Mouse (Mus musculus) G1E (cell line): ENCODE results near the gene Zdhhc7. TPM values are rescaled to one million over a fixed set of nuclear protein-coding genes. Genes with fewer than 3 reads are reported as not detected.

Experiments
- ATAC-seq: 2 replicates; pipeline ENCODE4 v1.8.0; 2016; ENCODE audit warnings: mild to moderate bottlenecking; ENCODE audit not compliant: insufficient number of reproducible peaks, poor library complexity, low FRiP score, severe bottlenecking; ENCODE audit errors: extremely low read depth
- DNase-seq: peaks from one replicate; pipeline ENCODE4 v3.0.0; 2012; ENCODE audit warnings: low spot score
- H3K27me3 ChIP-seq: 2 replicates; pipeline ENCODE4 v1.6.1; 2012; ENCODE audit warnings: mild to moderate bottlenecking, low read length, inconsistent platforms; ENCODE audit not compliant: insufficient read depth
- H3K36me3 ChIP-seq: replicated peaks from 2 replicates; pipeline ENCODE3; 2012; ENCODE audit warnings: mild to moderate bottlenecking, inconsistent platforms
- H3K4me1 ChIP-seq: 2 replicates; pipeline ENCODE4 v1.6.1; 2012; ENCODE audit warnings: low read depth, low read length, inconsistent platforms, mixed read lengths; ENCODE audit not compliant: insufficient read depth
- H3K4me3 ChIP-seq: 2 replicates; pipeline ENCODE4 v1.5.1; 2012; ENCODE audit warnings: low read depth, mild to moderate bottlenecking, inconsistent platforms, low read length, moderate library complexity, mixed read lengths
- H3K9me3 ChIP-seq: replicated peaks from 2 replicates; pipeline ENCODE4 v1.6.1; 2012; ENCODE audit warnings: inconsistent platforms
- CTCF ChIP-seq: IDR thresholded peaks from 2 replicates; pipeline ENCODE4 v1.5.1; 2012; ENCODE audit warnings: low read depth, low read length, inconsistent platforms, mixed read lengths
- GATA1 ChIP-seq: IDR thresholded peaks from 2 replicates; pipeline ENCODE4 v1.6.1; 2012; ENCODE audit warnings: borderline replicate concordance, low read length, inconsistent platforms, mixed read lengths
- GATA2 ChIP-seq: IDR thresholded peaks from 2 replicates; pipeline ENCODE4 v1.6.1; 2012; ENCODE audit warnings: low read depth, low read length, inconsistent platforms, borderline replicate concordance
- POLR2AphosphoS5 ChIP-seq: IDR thresholded peaks from 2 replicates; pipeline ENCODE4 v1.6.1; 2012; ENCODE audit warnings: low read depth, low read length, inconsistent platforms; ENCODE audit not compliant: insufficient replicate concordance
- TAL1 ChIP-seq: conservative IDR thresholded peaks from 2 replicates; pipeline ENCODE4 v1.6.1; 2012; ENCODE audit warnings: low read depth, low read length, inconsistent platforms, mixed read lengths
- polyA plus RNA-seq: library from polyadenylated mRNA; stranded (reverse); fragments of >175 nt; gene quantifications from 2 replicates; pipeline ENCODE4 v1.2.3, GENCODE M21; 2012
- total RNA-seq, 2 experiments: library from RNA; stranded (forward) in 1 of 2; stranded (reverse) in 1 of 2; fragments of 200-1000 nt in 1 of 2; fragments of >200 nt in 1 of 2; fragmentation: Nextera tagmentation in 1 of 2; gene quantifications; 2 replicates each; pipeline ENCODE4 v1.2.3; 2014 to 2017

Gene Zdhhc7
- total and polyA plus RNA-seq, 3 experiments: 18.3 to 25.2 (median 24.9) TPM

DNA sequence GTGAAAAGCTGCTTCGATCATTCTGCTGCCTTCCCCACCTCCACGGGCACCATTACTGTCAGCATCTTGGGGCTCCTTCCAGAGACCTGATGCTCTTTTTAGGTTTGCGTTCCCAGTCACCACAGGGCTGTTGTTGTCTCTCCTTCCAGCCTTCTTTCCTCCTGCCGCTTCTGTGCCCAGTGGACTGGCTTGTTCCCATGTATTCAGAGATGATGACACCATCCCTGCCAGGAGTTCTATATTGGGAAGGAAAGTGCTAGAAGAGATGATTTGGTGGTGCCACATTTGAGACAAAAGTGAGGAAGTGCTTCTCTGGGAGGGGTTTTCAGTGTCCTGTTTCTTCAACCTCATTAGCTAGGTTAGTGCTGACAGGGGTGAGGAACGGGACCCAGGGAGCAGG is 17.6 kb upstream of the Zdhhc7 start:
- H3K36me3 ChIP-seq: no peaks in the 10 kb centered on the region
- H3K27me3 ChIP-seq: peaks cover 80% of the 10 kb centered on the region
- TF ChIP-seq POLR2AphosphoS5 (no peak), CTCF (no peak), GATA1 (no peak), GATA2 (no peak), TAL1 (no peak)
- ATAC-seq (no peak), DNase-seq (no peak)
- no peak overlapping the region for H3K4me3 ChIP-seq
- peaks cover 4% of the 10 kb centered on the region for H3K9me3 ChIP-seq
- H3K4me1 ChIP-seq: peaks cover 8% of the 10 kb centered on the region

DNA sequence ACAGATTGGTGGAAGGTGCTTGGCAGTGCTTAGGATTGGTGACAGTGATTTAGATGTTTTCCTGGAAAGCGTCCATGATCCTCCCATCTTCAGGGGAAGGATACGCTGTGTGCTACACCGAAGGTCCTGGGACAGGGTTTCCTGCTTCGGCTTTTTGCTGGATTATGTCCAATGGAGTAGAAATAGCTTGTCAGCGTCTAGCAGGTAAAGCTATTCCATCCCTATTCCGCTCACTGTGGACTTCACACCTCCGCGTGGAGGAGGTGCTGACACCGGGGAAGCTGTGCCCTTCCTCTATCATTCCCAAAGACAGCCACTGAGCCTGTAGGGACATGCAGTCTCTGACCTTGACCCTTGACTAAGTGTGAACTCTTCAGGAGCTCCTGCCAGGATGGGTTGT is 16.9 kb upstream of the Zdhhc7 start:
- Histone ChIP-seq H3K27me3 (peaks cover 77% of the 10 kb centered on the region), H3K9me3 (peaks cover 4% of the 10 kb centered on the region), H3K4me1 (peaks cover 13% of the 10 kb centered on the region), H3K36me3 (no peaks in the 10 kb centered on the region), H3K4me3 (no peak overlapping the region)
- no peak for TF ChIP-seq POLR2AphosphoS5
- no peak for TF ChIP-seq CTCF
- no peak for TF ChIP-seq TAL1
- TF ChIP-seq GATA1: no peak
- ATAC-seq: no peak
- DNase-seq: no peak

DNA sequence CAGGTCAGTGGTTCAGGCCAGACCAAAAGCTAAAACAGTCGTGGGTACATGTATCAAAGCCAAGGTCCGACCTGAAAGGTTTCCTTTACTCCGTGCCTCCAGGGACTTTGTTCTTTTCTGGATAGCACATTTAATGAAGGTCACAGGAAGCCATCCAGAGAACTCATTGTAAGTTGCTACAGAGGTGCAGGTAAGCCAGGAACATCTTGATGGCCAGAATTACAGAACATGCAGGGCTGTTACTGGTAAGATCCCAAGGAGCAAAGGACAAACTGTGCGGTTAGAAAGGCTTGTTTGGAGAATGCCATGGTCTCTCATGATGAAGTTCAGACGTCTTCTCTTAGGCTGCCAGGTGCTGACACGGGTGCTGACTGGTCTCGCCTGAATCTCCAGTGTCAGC is 15.3 kb upstream of the Zdhhc7 start:
- no peak overlapping the region for H3K4me3 ChIP-seq
- DNase-seq: no peak
- H3K36me3 ChIP-seq: no peaks in the 10 kb centered on the region
- H3K9me3 ChIP-seq: peaks cover 4% of the 10 kb centered on the region
- peaks cover 23% of the 10 kb centered on the region for H3K4me1 ChIP-seq
- no peak for ATAC-seq
- peaks cover 73% of the 10 kb centered on the region for H3K27me3 ChIP-seq
- no peak for TF ChIP-seq TAL1
- no peak for TF ChIP-seq GATA2
- no peak for TF ChIP-seq GATA1
- no peak for TF ChIP-seq POLR2AphosphoS5
- no peak for TF ChIP-seq CTCF

DNA sequence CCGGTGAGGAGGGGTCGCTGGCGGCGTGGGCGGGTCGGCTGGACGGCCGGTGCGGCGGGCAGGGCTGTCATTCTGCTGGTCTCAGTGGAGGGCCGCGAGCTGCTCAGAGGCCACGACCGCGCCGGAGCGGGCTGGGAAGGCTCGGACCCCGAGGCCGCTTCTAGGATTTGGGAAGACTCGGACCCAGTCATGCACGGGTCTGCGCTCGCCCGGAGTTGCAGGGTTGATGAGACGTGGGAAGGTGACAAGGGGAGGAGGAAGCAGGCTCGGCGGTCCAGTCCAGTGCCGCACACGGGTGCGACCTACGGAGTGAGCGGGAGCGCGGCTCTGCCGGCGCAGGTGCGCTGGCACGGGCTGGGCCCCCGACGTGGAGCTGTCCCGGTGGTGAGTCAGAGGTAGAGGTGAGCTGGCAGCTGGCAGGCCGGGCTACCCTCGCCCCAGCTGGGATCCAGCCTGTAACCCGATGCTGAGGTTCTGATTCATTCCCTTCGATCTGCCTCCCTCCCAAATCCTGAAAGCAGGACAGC is 13.1 kb upstream of the Zdhhc7 start:
- ATAC-seq (no peak), DNase-seq (no peak)
- peak overlapping the region; percentile 73 for H3K4me3 ChIP-seq
- H3K27me3 ChIP-seq: peaks cover 70% of the 10 kb centered on the region
- TF ChIP-seq GATA2: no peak
- TF ChIP-seq TAL1: no peak
- TF ChIP-seq GATA1: no peak
- TF ChIP-seq CTCF: no peak
- no peak for TF ChIP-seq POLR2AphosphoS5
- no peaks in the 10 kb centered on the region for H3K36me3 ChIP-seq
- peaks cover 4% of the 10 kb centered on the region for H3K9me3 ChIP-seq
- H3K4me1 ChIP-seq: peaks cover 32% of the 10 kb centered on the region

DNA sequence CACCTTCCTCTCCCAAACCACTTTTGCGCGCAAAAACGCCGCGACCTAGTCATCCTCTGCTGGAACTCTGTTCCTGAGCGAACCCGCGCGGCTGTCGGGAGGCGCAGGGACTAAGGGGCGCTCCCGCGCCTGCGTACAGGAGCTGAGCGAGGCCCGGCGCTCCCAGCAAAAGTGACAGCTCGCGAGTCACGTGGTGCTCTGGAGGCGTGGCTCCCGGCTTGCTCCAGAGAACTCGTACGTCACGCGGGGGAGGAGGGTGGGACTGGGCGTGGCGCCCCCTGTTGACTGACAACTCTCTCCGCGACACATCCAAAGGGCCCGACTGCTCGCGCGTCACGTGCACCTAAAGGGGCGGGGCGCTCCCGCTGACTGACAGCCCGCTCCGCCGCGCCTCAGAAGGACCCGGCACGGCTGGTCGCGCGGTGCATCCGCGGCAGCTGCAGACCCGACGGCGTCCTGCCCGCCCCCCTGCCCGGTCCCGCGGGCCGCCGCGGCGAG is 12.5 kb upstream of the Zdhhc7 start, which contains the start of gene 6430548M08Rik:
6430548M08Rik (plus strand) TSS at position 395 of the 498 bp plus-strand sequence.
- Histone ChIP-seq H3K4me1 (peaks cover 32% of the 10 kb centered on the region), H3K4me3 (peak within 1 kb of the TSS; percentile 73), H3K36me3 (no peaks in the 10 kb centered on the region), H3K27me3 (peaks cover 70% of the 10 kb centered on the region), H3K9me3 (peaks cover 4% of the 10 kb centered on the region)
- TF ChIP-seq GATA1: no peak
- TF ChIP-seq GATA2: no peak
- TF ChIP-seq POLR2AphosphoS5: no peak
- TF ChIP-seq CTCF: no peak
- no peak for TF ChIP-seq TAL1
- DNase-seq: peak; percentile 99
- peak; percentile 95 for ATAC-seq

DNA sequence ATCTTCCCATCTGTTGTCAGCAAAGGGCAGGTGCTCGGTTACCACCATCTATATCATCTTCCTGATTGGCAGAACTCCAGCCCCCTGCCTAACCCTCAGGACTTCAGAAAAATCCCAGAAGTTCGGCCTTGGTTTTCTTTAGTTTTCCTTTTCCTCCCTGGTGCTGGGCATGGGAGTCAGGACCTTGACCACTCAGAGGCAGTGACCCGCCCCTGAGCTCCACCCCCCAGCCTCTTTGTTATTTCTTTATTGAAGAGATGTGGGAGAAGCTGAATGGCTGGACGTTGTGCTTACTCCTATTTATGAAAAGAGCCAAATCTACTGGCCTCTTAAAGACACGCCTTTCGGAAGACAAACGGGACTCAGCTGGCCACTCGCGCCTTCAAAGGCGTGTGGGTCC is 12.0 kb upstream of the Zdhhc7 start:
- ATAC-seq: no peak
- DNase-seq: peak; percentile 19

More for the DNA sequence above, 12.0 kb upstream of the Zdhhc7 start:
- Histone ChIP-seq H3K9me3 (peaks cover 4% of the 10 kb centered on the region), H3K4me3 (peak overlapping the region; percentile 73), H3K27me3 (peaks cover 67% of the 10 kb centered on the region), H3K4me1 (peaks cover 32% of the 10 kb centered on the region), H3K36me3 (no peaks in the 10 kb centered on the region)
- no peak for TF ChIP-seq GATA1
- TF ChIP-seq GATA2: no peak
- no peak for TF ChIP-seq CTCF
- no peak for TF ChIP-seq TAL1
- TF ChIP-seq POLR2AphosphoS5: no peak
